Mouse (Mus musculus) bone marrow macrophage, adult 2 months (primary cell): ENCODE results near the gene Ece2. TPM values are rescaled to one million over a fixed set of nuclear protein-coding genes. Genes with fewer than 3 reads are reported as not detected.
A peak's percentile ranks its signal among the peaks of the same experiment; 100 is the strongest.
"Not testable (repeated sequence)": the region's sequence is repeated elsewhere in the genome, so short reads cannot be mapped to it uniquely, and the experiment has no call there.

Experiments used
- H3K27ac ChIP-seq: 2 replicates; pipeline ENCODE4 v1.5.1; 2012; ENCODE audit warnings: low read depth, low read length; ENCODE audit not compliant: insufficient read depth
- H3K4me1 ChIP-seq: 2 replicates; pipeline ENCODE4 v1.6.1; 2012; ENCODE audit warnings: low read length; ENCODE audit not compliant: control insufficient read depth, insufficient read depth
- H3K4me3 ChIP-seq: 2 replicates; pipeline ENCODE4 v1.5.1; 2012; ENCODE audit warnings: mild to moderate bottlenecking, low read length, moderate library complexity; ENCODE audit not compliant: insufficient read depth
- CTCF ChIP-seq: IDR thresholded peaks from 2 replicates; pipeline ENCODE4 v1.5.1; 2012; ENCODE audit warnings: low read depth, mild to moderate bottlenecking, low read length, moderate library complexity
- POLR2A ChIP-seq: IDR thresholded peaks from 2 replicates; pipeline ENCODE4 v1.6.1; 2012; ENCODE audit warnings: mild to moderate bottlenecking, low read depth, low read length, borderline replicate concordance
- polyA plus RNA-seq: library from polyadenylated mRNA; stranded (reverse); fragments of >200 nt; gene quantifications from 2 replicates; pipeline ENCODE4 v1.2.4, GENCODE M21; 2012; ENCODE audit not compliant: missing spikeins, insufficient read depth, insufficient read length

The Ece2 gene
- polyA plus RNA-seq, 1 experiment: not detected

DNA sequence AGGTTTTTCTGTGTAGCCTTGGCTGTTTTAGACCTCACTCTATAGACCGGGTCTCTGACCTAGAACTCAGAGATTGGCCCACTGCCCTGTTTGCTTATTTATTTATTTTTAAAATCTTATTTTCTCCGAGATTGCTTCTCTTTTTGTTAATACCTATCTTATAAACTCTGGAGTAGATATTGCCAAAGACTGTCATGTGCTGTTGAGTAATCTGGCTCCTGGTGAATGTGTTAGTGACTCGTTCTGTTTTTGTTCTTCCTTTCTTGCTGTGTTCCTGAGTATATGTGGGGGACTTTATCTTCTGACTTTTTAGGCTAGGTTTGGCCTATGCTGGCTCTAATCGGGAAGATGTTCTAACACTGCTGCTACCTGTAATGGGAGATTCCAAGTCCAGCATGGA, 28.0 kb downstream of the Ece2 start:
- Histone ChIP-seq H3K4me1 (peaks cover 26% of the 10 kb centered on the region), H3K4me3 (peak overlapping the region; percentile 25), H3K27ac (peak overlapping the region; percentile 77)
- TF ChIP-seq CTCF (no peak), POLR2A (no peak)

GRCm38 (mm10) chr16:20668013-20668412, 38.4 kb downstream of the Ece2 start, which contains the start of gene Eif4g1:
TSS of gene Eif4g1 (plus strand) at chr16:20668313.
- H3K4me3 ChIP-seq, H3K27ac ChIP-seq: not testable (repeated sequence)

DNA sequence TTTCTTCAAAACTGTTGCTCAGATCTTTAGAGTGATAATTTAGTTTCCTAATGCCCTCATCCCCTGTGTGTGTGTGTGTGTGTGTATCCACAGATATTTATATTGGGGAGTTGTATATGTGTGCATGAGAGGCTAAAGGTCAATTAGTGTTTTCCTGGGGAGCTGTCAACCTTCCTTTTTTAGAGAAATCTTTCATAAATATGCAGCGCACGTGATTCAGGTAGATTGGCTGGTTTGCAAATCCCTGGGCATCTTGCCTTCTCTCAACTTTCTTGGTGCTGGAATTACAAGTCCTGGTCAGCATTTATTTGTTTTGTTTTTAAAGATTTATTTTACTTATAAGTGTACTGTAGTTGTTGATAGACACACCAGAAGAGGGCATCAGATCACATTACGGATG, 40.7 kb downstream of the Ece2 start:
- Histone ChIP-seq H3K4me3 (no peak overlapping the region), H3K27ac (no peak overlapping the region), H3K4me1 (peaks cover 17% of the 10 kb centered on the region)
- TF ChIP-seq POLR2A: no peak
- no peak for TF ChIP-seq CTCF

More at GRCm38 (mm10) chr16:20668013-20668412, 38.4 kb downstream of the Ece2 start, which contains the start of gene Eif4g1:
- not testable (repeated sequence) for H3K4me1 ChIP-seq

DNA sequence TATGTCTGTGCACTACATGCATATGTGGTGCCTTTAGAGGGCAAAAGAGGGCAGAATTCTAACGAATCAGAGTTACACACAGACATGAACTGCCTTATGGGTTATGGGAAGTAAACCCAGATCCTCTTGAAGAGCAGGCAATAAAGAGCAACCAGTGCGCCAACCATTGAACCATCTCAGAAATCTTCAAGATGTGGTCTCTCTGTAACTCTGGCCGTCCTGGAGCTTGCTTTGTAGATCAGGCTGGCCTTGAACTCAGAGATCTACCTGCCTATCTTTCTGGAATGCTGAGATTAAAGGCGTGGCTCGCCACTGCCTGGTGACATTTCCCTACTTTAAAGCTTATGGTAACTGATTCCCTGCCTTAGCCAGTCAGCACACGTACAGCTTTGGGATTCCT, 42.3 kb downstream of the Ece2 start:
- Histone ChIP-seq H3K27ac (peak overlapping the region; percentile 50), H3K4me1 (peaks cover 23% of the 10 kb centered on the region), H3K4me3 (peak overlapping the region; percentile 79)
- TF ChIP-seq CTCF: no peak
- no peak for TF ChIP-seq POLR2A

DNA sequence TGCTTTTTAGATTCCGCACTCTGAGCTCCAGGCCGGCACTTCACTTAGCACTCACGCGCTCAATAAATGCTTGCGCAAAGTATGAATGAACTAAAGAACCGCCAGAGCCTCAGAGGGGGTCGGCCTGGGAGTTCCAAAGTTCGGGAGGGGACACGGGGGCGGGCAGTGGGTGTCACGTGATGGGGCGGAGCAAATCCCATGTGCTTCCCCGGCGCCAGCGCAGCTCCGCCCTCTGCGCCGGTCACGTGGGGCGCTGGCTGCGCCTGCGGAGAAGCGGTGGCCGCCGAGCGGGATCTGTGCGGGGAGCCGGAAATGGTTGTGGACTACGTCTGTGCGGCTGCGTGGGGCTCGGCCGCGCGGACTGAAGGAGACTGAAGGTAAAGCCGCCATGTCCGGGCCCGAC, 42.9 kb downstream of the Ece2 start:
- Histone ChIP-seq H3K27ac (peak overlapping the region; percentile 50), H3K4me1 (peaks cover 28% of the 10 kb centered on the region), H3K4me3 (peak overlapping the region; percentile 79)
- TF ChIP-seq POLR2A (no peak), CTCF (no peak)

DNA sequence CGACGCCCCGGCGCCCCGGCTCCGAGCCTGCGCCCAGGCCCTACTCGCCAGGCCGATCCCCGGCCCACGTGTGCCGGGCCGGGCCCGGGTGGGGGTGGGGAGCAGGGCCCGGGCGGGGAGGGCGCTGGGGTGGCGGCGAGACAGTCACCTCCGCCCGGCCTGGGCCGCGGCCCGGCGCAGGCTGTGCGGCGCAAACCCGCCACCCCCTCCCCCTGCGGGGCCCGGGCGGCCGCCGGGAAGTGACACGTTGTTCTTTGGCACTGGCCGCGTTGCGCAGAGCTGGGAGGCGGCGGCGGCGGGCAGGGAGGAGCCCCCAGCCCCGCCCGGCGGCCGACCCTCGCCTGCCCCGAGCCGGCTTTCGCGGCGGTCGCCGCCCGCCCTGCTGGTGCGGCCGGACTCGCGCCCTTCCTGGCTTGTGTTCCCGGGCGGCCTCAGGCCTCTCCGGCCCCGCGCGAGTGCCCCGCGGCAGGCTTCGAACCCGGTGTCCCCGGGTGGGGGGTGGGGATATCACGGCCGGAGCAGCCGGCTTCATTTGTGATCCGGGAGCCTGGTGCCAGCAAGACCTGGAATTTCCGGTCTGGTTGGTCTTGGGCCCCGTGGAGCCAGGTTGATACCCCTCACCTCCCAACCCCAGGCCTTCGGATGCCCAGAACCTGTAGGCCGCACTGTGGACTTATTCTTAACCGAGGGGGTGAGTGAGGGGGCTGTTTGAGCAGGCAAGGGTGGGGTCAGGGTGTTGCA, 43.5 kb downstream of the Ece2 start:
- Histone ChIP-seq H3K27ac (peak overlapping the region; percentile 63), H3K4me1 (peaks cover 32% of the 10 kb centered on the region), H3K4me3 (peak overlapping the region; percentile 79)
- TF ChIP-seq POLR2A (no peak), CTCF (no peak)

- TF ChIP-seq CTCF (no peak), POLR2A (no peak)
- H3K4me3 ChIP-seq: peak overlapping the region; percentile 79
- H3K4me1 ChIP-seq: peaks cover 36% of the 10 kb centered on the region
- H3K27ac ChIP-seq: peak overlapping the region; percentile 63
Observed at GRCm38 (mm10) chr16:20673706-20674303, 44.2 kb downstream of the Ece2 start.

- peaks cover 36% of the 10 kb centered on the region for H3K4me1 ChIP-seq
- H3K27ac ChIP-seq: no peak overlapping the region
- no peak for TF ChIP-seq POLR2A
- no peak for TF ChIP-seq CTCF
- H3K4me3 ChIP-seq: 0 out of 2 replicates have a peak overlapping the region, but pooled peaks have one; percentile 11
Observed at GRCm38 (mm10) chr16:20675213-20675612, 45.6 kb downstream of the Ece2 start.

DNA sequence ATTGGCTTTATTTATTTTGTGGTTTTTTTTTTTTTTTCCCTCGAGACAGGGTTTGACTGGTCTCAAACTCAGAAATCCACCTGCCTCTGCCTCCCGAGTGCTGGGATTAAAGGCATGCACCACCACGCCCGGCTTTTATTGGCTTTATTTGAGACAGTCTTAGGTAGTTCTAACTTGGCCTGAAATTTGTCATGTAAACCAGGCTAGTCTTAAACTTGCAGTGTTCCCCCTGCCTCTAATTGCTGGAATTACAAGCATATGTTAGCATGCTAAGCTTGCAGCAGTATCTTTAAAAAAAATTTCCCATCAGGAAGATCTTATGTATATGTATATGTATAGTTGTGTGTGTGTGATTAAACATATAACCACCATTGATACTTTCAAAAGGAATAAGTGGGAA, 47.1 kb downstream of the Ece2 start:
- Histone ChIP-seq H3K27ac (no peak overlapping the region), H3K4me3 (no peak overlapping the region), H3K4me1 (peaks cover 35% of the 10 kb centered on the region)
- TF ChIP-seq POLR2A: no peak
- TF ChIP-seq CTCF: no peak

- no peak for TF ChIP-seq CTCF
- TF ChIP-seq POLR2A: no peak
- Histone ChIP-seq H3K4me1 (peaks cover 31% of the 10 kb centered on the region), H3K4me3 (no peak overlapping the region), H3K27ac (peak overlapping the region; percentile 41)
Observed at GRCm38 (mm10) chr16:20677380-20677779, 47.8 kb downstream of the Ece2 start.
